Mouse (Mus musculus) heart, postnatal 0 days (tissue): ENCODE measurements around the gene Cypt14. TPM values are rescaled to one million over a fixed set of nuclear protein-coding genes. Genes with fewer than 3 reads are reported as not detected.
"Not testable (repeated sequence)": the region's sequence is repeated elsewhere in the genome, so short reads cannot be mapped to it uniquely, and the experiment has no call there.

ENCODE experiments used
- ATAC-seq: fragments of 200-750 bp; cut with Nextera tagmentation; 2 replicates; pipeline ENCODE4 v1.8.0; 2017; ENCODE audit warnings: low read depth, moderate number of reproducible peaks, moderate library complexity; ENCODE audit not compliant: insufficient read depth
- DNase-seq: peaks from one replicate; pipeline ENCODE4 v3.0.0-alpha.2; 2016; ENCODE audit warnings: low spot score
- H3K27ac ChIP-seq: fragments of 300-500 bp; sonication (generic); 2 replicates; pipeline ENCODE4 v1.5.1; 2014; ENCODE audit warnings: low read depth, mild to moderate bottlenecking
- H3K27me3 ChIP-seq: fragments of 300-500 bp; sonication (generic); 2 replicates; pipeline ENCODE4 v1.6.1; 2014; ENCODE audit warnings: low read length, mixed read lengths; ENCODE audit not compliant: control insufficient read depth, insufficient read depth
- H3K36me3 ChIP-seq: fragments of 300-500 bp; sonication (generic); replicated peaks from 2 replicates; pipeline ENCODE4 v1.6.1; 2014; ENCODE audit warnings: low read length, mixed read lengths; ENCODE audit not compliant: control insufficient read depth, insufficient read depth
- H3K4me1 ChIP-seq: fragments of 300-500 bp; sonication (generic); 2 replicates; pipeline ENCODE4 v1.6.1; 2014; ENCODE audit warnings: antibody characterized with exemption; ENCODE audit not compliant: control insufficient read depth, insufficient read depth
- H3K4me2 ChIP-seq: fragments of 300-500 bp; sonication (generic); 2 replicates; pipeline ENCODE4 v1.6.1; 2014; ENCODE audit warnings: low read depth, mild to moderate bottlenecking, low read length, moderate library complexity
- H3K4me3 ChIP-seq: fragments of 300-500 bp; sonication (generic); 2 replicates; pipeline ENCODE4 v1.5.1; 2014; ENCODE audit warnings: low read depth, low read length
- H3K9ac ChIP-seq: fragments of 300-500 bp; sonication (generic); replicated peaks from 2 replicates; pipeline ENCODE4 v1.6.1; 2014; ENCODE audit warnings: low read depth, low read length, mixed read lengths
- H3K9me3 ChIP-seq: fragments of 300-500 bp; sonication (generic); replicated peaks from 2 replicates; pipeline ENCODE4 v1.6.1; 2016; ENCODE audit warnings: low read length; ENCODE audit not compliant: control insufficient read depth
- WGBS: fragments of 180-500 bp; shearing (Covaris S2); extraction: QIAGEN DNeasy Blood & Tissue Kit; methylation state at CpG from one replicate; pipeline ENCODE4 v1.1.7; 2014; 5-methylcytosine and 5-hydroxymethylcytosine counted together
- polyA plus RNA-seq: library from polyadenylated mRNA; unstranded; fragments of >200 nt; fragmentation: Nextera tagmentation; extraction: Ambion mirVana; gene quantifications from 2 replicates; pipeline ENCODE4 v1.2.1, GENCODE M21; 2015
- total RNA-seq: library from RNA; depleted of rRNA; stranded (reverse); fragments of >200 nt; gene quantifications from 2 replicates; pipeline ENCODE4 v1.2.3, GENCODE M21; 2014; ENCODE audit warnings: low replicate concordance; rRNA removed

The Cypt14 gene
- total RNA-seq (not detected in 2 replicates), polyA plus RNA-seq (not detected in 2 replicates)

- not testable (repeated sequence) for H3K27ac ChIP-seq, H3K9me3 ChIP-seq, ATAC-seq, H3K4me2 ChIP-seq, H3K36me3 ChIP-seq, DNase-seq, H3K4me1 ChIP-seq, H3K27me3 ChIP-seq, H3K9ac ChIP-seq, H3K4me3 ChIP-seq
- 68% methylated on average over 2 of the region's 2 CpGs for WGBS
These were observed at the start of gene Cypt14 for GRCm38 (mm10) chrX:39863504-39863903. Cypt14 (minus strand) TSS chrX:39863604.
